Mouse (Mus musculus) ES-Bruce4 (cell line): ENCODE data around the gene Hist1h3i.

Experiments
- CTCF ChIP-seq: IDR thresholded peaks from one replicate; pipeline ENCODE4 v1.8.1; 2011; ENCODE audit warnings: low read depth, low read length
- POLR2A ChIP-seq: IDR thresholded peaks from one replicate; pipeline ENCODE4 v1.8.1; 2011; ENCODE audit warnings: low read length; ENCODE audit not compliant: insufficient read depth

GRCm38 (mm10) chr13:21779767-21780731 lies 3.1 kb downstream of the Hist1h3i start, which contains the start of gene Hist1h1b:
- TF ChIP-seq CTCF (no peak), POLR2A (peak; percentile 92)
